Mouse (Mus musculus) heart, postnatal 14 days (tissue): ENCODE measurements around the gene Gm20388. TPM values are rescaled to one million over a fixed set of nuclear protein-coding genes. Genes with fewer than 3 reads are reported as not detected.

Experiments used
- DNase-seq, 2 experiments: peaks; one replicate each; pipeline ENCODE4 v3.0.0; 2021 to 2022
- intact Hi-C: fragments of 180-260 bp; cut with DNase I; formaldehyde crosslinking; loops from one replicate; pipeline ENCODE4 v1.15.1; 2025
- total RNA-seq, 2 experiments: library from RNA; stranded (reverse); gene quantifications; 2 replicates each; pipeline ENCODE4 v1.2.3; 2021

The Gm20388 gene
- total RNA-seq, 2 experiments from 2014 or later, result 0.24 TPM; not detected in 1

GRCm38 (mm10) chr8:122546066-122546755, 2635.6 kb downstream of the Gm20388 start:
- intact Hi-C loops, result loop anchor here (2.0 kb wide), 1 partner anchor 15 kb away; no protein-coding TSS in a partner anchor
- DNase-seq, result no peak

- intact Hi-C loops, result loop anchor here (2.0 kb wide), 1 partner anchor 16 kb away; no protein-coding TSS in a partner anchor
- DNase-seq, result peak; percentile 71 to 77
Measured at GRCm38 (mm10) chr8:122546811-122547453, 2636.3 kb downstream of the Gm20388 start.

GRCm38 (mm10) chr8:122547815-122548214, 2637.2 kb downstream of the Gm20388 start:
- intact Hi-C loops, result loop anchor here (2.0 kb wide), 1 partner anchor 17 kb away; no protein-coding TSS in a partner anchor
- DNase-seq, result peak in 1 of 2 experiments; percentile 39

- DNase-seq, result no peak
- intact Hi-C loops, result no loop called here
Measured at GRCm38 (mm10) chr8:122548331-122548730, 2637.7 kb downstream of the Gm20388 start.

GRCm38 (mm10) chr8:122548891-122549439, 2638.3 kb downstream of the Gm20388 start:
- no peak for DNase-seq

GRCm38 (mm10) chr8:122550234-122550994, 2639.8 kb downstream of the Gm20388 start:
- intact Hi-C loops, result no loop called here
- peak; percentile 66 to 69 for DNase-seq

More at GRCm38 (mm10) chr8:122548891-122549439, 2638.3 kb downstream of the Gm20388 start:
- intact Hi-C loops, result no loop called here

- intact Hi-C loops, result loop anchor here (1.0 kb wide), 1 partner anchor 50 kb away; no protein-coding TSS in a partner anchor
- DNase-seq, result no peak
Measured at GRCm38 (mm10) chr8:122550995-122551264, 2640.3 kb downstream of the Gm20388 start.

GRCm38 (mm10) chr8:122551265-122552051, 2640.8 kb downstream of the Gm20388 start, which contains the start of gene Piezo1:
Gene Piezo1 (minus strand): TSS chr8:122551329.
- intact Hi-C loops, result loop anchor here (1.0 kb wide), 1 partner anchor 50 kb away; no protein-coding TSS in a partner anchor
- peak; percentile 96 to 97 for DNase-seq

- intact Hi-C loops, result no loop called here
- no peak for DNase-seq
Measured at GRCm38 (mm10) chr8:122554786-122555185, 2644.1 kb downstream of the Gm20388 start.

- DNase-seq, result peak; percentile 59 to 65
- intact Hi-C loops, result no loop called here
Measured at GRCm38 (mm10) chr8:122556030-122557009, 2645.7 kb downstream of the Gm20388 start.

GRCm38 (mm10) chr8:122557248-122558038, 2646.8 kb downstream of the Gm20388 start:
- intact Hi-C loops, result no loop called here
- DNase-seq, result no peak

- intact Hi-C loops, result no loop called here
- DNase-seq, result no peak
Measured at GRCm38 (mm10) chr8:122558671-122559349, 2648.2 kb downstream of the Gm20388 start.

- intact Hi-C loops, result no loop called here
- no peak for DNase-seq
Measured at GRCm38 (mm10) chr8:122561199-122561598, 2650.6 kb downstream of the Gm20388 start.

- no peak for DNase-seq
- intact Hi-C loops, result no loop called here
Measured at GRCm38 (mm10) chr8:122564363-122565352, 2654.0 kb downstream of the Gm20388 start.

- intact Hi-C loops, result no loop called here
- DNase-seq, result no peak
Measured at GRCm38 (mm10) chr8:122566766-122567165, 2656.1 kb downstream of the Gm20388 start.
